Mouse (Mus musculus) liver, postnatal 0 days (tissue): ENCODE measurements around the gene Edem3. TPM values are rescaled to one million over a fixed set of nuclear protein-coding genes. Genes with fewer than 3 reads are reported as not detected.
A peak's percentile ranks its signal among the peaks of the same experiment; 100 is the strongest.

Experiments
- ATAC-seq: fragments of 200-750 bp; cut with Nextera tagmentation; 2 replicates; pipeline ENCODE4 v1.8.0; 2017; ENCODE audit warnings: mild to moderate bottlenecking, moderate library complexity
- DNase-seq: peaks from one replicate; pipeline ENCODE4 v3.0.0-alpha.2; 2016
- H3K27ac ChIP-seq: fragments of 300-500 bp; sonication (generic); 2 replicates; pipeline ENCODE4 v1.5.1; 2014; ENCODE audit warnings: antibody characterized with exemption, moderate library complexity, mild to moderate bottlenecking, low read depth
- H3K27me3 ChIP-seq: fragments of 300-500 bp; sonication (generic); 2 replicates; pipeline ENCODE4 v1.6.1; 2014; ENCODE audit warnings: low read length, control low read depth, mixed read lengths; ENCODE audit not compliant: insufficient read depth
- H3K36me3 ChIP-seq: fragments of 300-500 bp; sonication (generic); replicated peaks from 2 replicates; pipeline ENCODE4 v1.6.1; 2014; ENCODE audit warnings: mild to moderate bottlenecking, control low read depth, low read length, moderate library complexity, mixed read lengths; ENCODE audit not compliant: insufficient read depth
- H3K4me1 ChIP-seq: fragments of 300-500 bp; sonication (generic); 2 replicates; pipeline ENCODE4 v1.6.1; 2014; ENCODE audit warnings: antibody characterized with exemption, mild to moderate bottlenecking, control low read depth; ENCODE audit not compliant: insufficient read depth
- H3K4me2 ChIP-seq: fragments of 300-500 bp; sonication (generic); 2 replicates; pipeline ENCODE4 v1.6.1; 2014; ENCODE audit warnings: low read depth, mild to moderate bottlenecking, low read length, moderate library complexity, mixed read lengths
- H3K4me3 ChIP-seq: fragments of 300-500 bp; sonication (generic); 2 replicates; pipeline ENCODE4 v1.5.1; 2014; ENCODE audit warnings: low read depth, low read length
- H3K9ac ChIP-seq: fragments of 300-500 bp; sonication (generic); replicated peaks from 2 replicates; pipeline ENCODE4 v1.6.1; 2014; ENCODE audit warnings: mild to moderate bottlenecking, moderate library complexity
- H3K9me3 ChIP-seq: fragments of 300-500 bp; sonication (generic); 2 replicates; pipeline ENCODE4 v1.6.1; 2016; ENCODE audit warnings: mild to moderate bottlenecking, control low read depth, low read length, mixed read lengths
- CTCF ChIP-seq: sonication (generic); IDR thresholded peaks from 2 replicates; pipeline ENCODE4 v1.5.1; 2016; ENCODE audit warnings: antibody characterized with exemption, low read depth
- EP300 ChIP-seq: IDR thresholded peaks from 2 replicates; pipeline ENCODE4 v1.6.1; 2016; ENCODE audit warnings: antibody characterized with exemption, low read depth, mild to moderate bottlenecking
- WGBS: fragments of 180-500 bp; shearing (Covaris S2); extraction: QIAGEN DNeasy Blood & Tissue Kit; methylation state at CpG from one replicate; pipeline ENCODE4 v1.1.7; 2014; ENCODE audit not compliant: insufficient replicate concordance; 5-methylcytosine and 5-hydroxymethylcytosine counted together
- polyA plus RNA-seq: library from polyadenylated mRNA; unstranded; fragments of >200 nt; fragmentation: Nextera tagmentation; extraction: Ambion mirVana; gene quantifications from 2 replicates; pipeline ENCODE4 v1.2.1, GENCODE M21; 2015

The Edem3 gene
- polyA plus RNA-seq, 1 experiment from 2014 or later, result 5.2 TPM

DNA sequence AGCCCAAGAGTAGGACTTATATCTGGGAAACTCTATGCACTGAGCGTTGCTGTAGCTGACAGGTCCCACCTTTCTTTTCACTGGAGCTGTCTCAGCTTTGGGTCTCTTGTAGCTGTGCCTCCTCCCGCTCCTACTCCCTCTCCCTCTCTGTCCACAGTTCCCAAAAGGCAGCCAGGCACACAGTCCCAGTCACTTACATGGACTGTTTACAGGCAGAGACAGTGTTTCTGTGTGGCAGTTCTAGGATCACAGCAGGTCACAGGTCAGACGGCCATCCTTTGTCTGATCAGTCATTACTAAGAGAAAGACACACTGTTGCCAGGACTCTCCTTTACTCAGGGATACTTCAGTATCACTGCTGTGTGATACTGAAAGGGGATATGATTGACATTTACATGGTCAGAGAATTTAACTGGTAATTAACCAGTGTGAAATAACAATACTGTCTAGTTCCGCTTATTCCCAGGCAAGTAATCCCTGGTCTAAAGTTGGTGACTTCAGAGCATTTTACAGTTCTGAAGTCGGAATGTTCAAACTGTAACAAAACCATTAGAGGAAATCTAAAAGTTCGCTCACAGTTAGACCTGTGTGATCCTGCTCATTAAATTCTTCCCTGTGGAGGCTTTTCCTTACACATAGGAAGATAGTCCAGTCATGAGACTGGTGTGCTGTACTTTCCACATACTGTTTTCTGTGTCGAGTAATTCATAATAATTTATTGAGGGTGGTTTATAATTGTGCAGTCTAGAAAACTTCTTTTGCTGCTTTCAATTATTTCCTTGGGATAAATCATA is 55.7 kb downstream of the Edem3 start:
- Histone ChIP-seq H3K27me3 (no peaks in the 10 kb centered on the region), H3K4me2 (no peak overlapping the region), H3K4me1 (no peaks in the 10 kb centered on the region), H3K9ac (no peak overlapping the region), H3K36me3 (peaks cover 64% of the 10 kb centered on the region), H3K9me3 (no peaks in the 10 kb centered on the region), H3K4me3 (no peak overlapping the region), H3K27ac (no peak overlapping the region)
- TF ChIP-seq CTCF (no peak), EP300 (no peak)
- DNase-seq, result no peak
- 83% methylated on average over 7 of the region's 7 CpGs for WGBS
- no peak for ATAC-seq

GRCm38 (mm10) chr1:151811456-151811855 is 56.3 kb downstream of the Edem3 start:
- DNase-seq (no peak), ATAC-seq (no peak)
- TF ChIP-seq EP300, result no peak
- TF ChIP-seq CTCF, result no peak
- WGBS, result 91% methylated on average over 16 of the region's 16 CpGs
- H3K27me3 ChIP-seq, result no peaks in the 10 kb centered on the region
- no peak overlapping the region for H3K9ac ChIP-seq
- H3K9me3 ChIP-seq, result no peaks in the 10 kb centered on the region
- peaks cover 61% of the 10 kb centered on the region for H3K36me3 ChIP-seq
- H3K4me2 ChIP-seq, result no peak overlapping the region
- no peaks in the 10 kb centered on the region for H3K4me1 ChIP-seq
- no peak overlapping the region for H3K27ac ChIP-seq
- no peak overlapping the region for H3K4me3 ChIP-seq

DNA sequence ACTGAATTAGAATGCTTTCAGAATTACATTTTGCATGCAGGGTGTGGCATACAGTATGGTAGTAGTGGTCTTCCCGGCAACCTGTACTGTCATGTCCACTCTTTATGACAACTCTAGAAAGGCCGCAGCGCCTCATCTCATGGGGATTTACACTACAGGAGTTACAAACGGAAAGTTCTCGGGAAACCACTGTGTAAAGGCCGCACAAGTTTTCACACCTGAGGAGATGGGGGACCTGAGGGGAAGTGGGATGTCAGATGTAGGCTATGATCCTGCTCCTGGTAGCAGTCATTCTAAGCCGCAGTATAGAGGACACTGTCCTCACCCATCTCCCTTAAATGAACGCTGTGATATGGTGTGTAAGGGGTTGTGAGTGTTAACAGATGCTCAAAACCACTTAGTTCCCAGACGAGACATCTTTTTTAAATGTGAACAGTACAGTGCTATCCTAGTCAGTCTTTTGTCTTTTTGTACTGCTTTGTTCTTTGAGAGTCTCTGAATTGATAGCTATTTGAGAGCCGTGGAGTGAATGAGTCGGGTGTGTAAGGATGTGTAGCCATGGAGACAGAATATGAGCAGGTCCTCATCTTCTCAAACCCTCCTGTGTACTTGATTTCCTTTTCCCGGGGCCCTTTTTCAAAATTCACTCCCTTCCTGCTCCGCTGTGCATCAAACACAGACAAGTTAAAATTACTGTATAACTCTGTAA is 57.0 kb downstream of the Edem3 start:
- no peak overlapping the region for H3K4me3 ChIP-seq
- H3K4me2 ChIP-seq, result no peak overlapping the region
- H3K36me3 ChIP-seq, result peaks cover 55% of the 10 kb centered on the region
- H3K4me1 ChIP-seq, result no peaks in the 10 kb centered on the region
- H3K9me3 ChIP-seq, result no peaks in the 10 kb centered on the region
- no peak overlapping the region for H3K27ac ChIP-seq
- 87% methylated on average over 13 of the region's 13 CpGs for WGBS
- DNase-seq, result no peak
- ATAC-seq, result no peak
- H3K9ac ChIP-seq, result no peak overlapping the region
- no peaks in the 10 kb centered on the region for H3K27me3 ChIP-seq
- TF ChIP-seq EP300 (no peak), CTCF (no peak)

DNA sequence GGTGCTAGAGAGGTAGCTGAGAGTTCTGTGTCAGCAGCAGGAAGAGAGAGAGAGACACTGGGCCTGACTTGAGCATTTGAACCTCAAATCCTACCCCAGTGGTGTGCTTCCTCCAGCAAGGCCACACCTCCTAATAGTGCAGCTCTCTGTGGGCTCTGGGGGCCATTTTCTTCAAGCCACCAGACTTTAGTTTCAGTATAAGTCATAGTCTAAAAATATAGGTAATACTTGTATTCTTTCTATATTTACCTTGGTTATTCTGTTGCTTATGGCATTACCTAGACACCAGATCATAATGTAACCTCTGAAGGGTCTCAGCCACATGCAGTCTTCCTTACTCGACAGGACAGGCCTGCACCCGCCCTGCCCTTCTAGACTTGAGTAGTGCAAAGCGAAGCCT is 60.9 kb downstream of the Edem3 start:
- Histone ChIP-seq H3K9ac (no peak overlapping the region), H3K4me2 (no peak overlapping the region), H3K4me3 (no peak overlapping the region), H3K27ac (no peak overlapping the region), H3K27me3 (no peaks in the 10 kb centered on the region), H3K9me3 (no peaks in the 10 kb centered on the region), H3K4me1 (no peaks in the 10 kb centered on the region), H3K36me3 (peaks cover 46% of the 10 kb centered on the region)
- no peak for ATAC-seq
- WGBS, result 83% methylated on average over 3 of the region's 3 CpGs
- TF ChIP-seq EP300 (no peak), CTCF (no peak)
- no peak for DNase-seq

DNA sequence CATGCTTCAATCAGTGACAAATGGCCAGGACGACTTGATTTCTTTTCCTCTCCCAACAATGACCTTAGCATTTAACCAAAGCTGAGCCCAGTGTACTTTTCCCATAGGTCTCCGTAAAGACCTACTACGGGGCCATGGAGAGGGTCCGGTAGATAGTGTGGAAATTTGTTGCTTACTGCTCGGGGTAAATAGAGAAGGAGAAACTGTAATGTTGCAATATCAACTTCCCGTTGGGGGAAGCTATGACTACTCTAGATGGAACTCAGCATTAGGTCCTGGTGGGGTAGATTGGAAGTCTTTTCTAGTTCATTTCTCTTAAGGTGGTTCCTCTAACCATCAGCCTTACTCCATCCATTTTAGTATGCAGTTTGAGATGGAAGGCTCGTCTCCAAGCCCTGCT is 64.0 kb downstream of the Edem3 start:
- Histone ChIP-seq H3K4me1 (no peaks in the 10 kb centered on the region), H3K27me3 (no peaks in the 10 kb centered on the region), H3K9ac (no peak overlapping the region), H3K36me3 (peaks cover 25% of the 10 kb centered on the region), H3K9me3 (no peaks in the 10 kb centered on the region), H3K4me3 (no peak overlapping the region), H3K4me2 (no peak overlapping the region), H3K27ac (no peak overlapping the region)
- DNase-seq (no peak), ATAC-seq (peak; percentile 52)
- WGBS, result 72% methylated on average over 7 of the region's 7 CpGs
- no peak for TF ChIP-seq EP300
- no peak for TF ChIP-seq CTCF

- Histone ChIP-seq H3K4me3 (no peak overlapping the region), H3K9me3 (no peaks in the 10 kb centered on the region), H3K27ac (no peak overlapping the region), H3K36me3 (peaks cover 17% of the 10 kb centered on the region), H3K4me1 (no peaks in the 10 kb centered on the region), H3K9ac (no peak overlapping the region), H3K4me2 (no peak overlapping the region), H3K27me3 (no peaks in the 10 kb centered on the region)
- peak; percentile 58 for DNase-seq
- 38% methylated on average over 5 of the region's 5 CpGs for WGBS
- no peak for ATAC-seq
- TF ChIP-seq CTCF (peak; percentile 88), EP300 (no peak)
These were observed 65.3 kb downstream of the Edem3 start for GRCm38 (mm10) chr1:151820457-151820856.
